Mouse (Mus musculus): ENCODE measurements at regions not wholly inside any gene's neighbourhood (a gene's known extent, or its start where the extent isn't known, plus 50 kb on each side); places are given as distances from the start of the nearest gene placed in this dataset.

GRCm38 (mm10) chr12:29187619-29188018 is 340.6 kb upstream of the Myt1l start:
- DNase-seq (ENCODE audit: extremely low spot score, low read depth, low spot score): no peak

DNA sequence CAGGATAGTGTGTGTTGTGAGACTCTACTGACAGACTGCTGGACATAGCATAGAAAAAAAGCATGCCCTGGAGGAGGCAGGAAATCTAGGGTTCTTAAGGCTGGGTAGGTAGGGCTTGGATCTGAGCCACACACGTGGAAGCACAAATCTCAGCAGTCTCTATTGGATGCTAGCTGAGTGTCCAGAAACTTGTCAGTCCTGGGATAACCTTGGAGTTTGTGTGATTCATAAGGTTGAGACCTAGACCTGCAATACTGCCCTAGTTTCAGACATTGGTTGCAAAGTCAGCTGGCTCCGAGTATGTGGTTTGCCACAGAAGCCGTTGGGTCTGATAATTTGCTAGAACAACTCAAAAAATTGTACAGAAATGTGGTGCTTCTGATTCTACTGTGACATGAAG is 335.8 kb upstream of the Myt1l start:
- no peak for DNase-seq (ENCODE audit: extremely low spot score, low read depth, low spot score)

- no peak for DNase-seq (ENCODE audit: extremely low spot score, low read depth, low spot score)
Observed at GRCm38 (mm10) chr12:29211946-29212345, 316.2 kb upstream of the Myt1l start.

- DNase-seq (ENCODE audit: extremely low spot score, low read depth, low spot score): no peak
Observed at GRCm38 (mm10) chr12:29213625-29214024, 314.6 kb upstream of the Myt1l start.

DNA sequence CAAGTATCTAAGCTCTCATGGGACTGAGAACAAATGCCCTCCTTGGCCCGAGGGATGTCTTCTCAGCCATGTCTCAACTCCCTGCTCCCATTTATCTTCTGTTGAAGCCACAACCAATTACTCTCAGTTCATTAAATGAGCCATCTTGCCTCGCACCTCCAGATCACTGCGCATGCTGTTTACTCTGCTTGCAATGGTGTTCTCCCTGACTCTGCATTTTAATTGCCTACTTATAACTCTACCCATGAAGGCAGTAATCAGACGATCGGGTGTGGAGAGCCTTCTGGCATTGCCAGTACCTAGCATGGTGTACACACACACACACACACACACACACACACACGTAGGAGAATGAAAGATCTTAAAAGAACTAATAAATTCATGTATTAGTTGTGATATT is 306.1 kb upstream of the Myt1l start:
- no peak for DNase-seq (ENCODE audit: extremely low spot score, low read depth, low spot score)

- no peak for DNase-seq (ENCODE audit: extremely low spot score, low read depth, low spot score)
Observed at GRCm38 (mm10) chr12:29226001-29226400, 302.2 kb upstream of the Myt1l start.

GRCm38 (mm10) chr12:29232492-29233447 is 295.4 kb upstream of the Myt1l start:
- DNase-seq (ENCODE audit: extremely low spot score, low read depth, low spot score): no peak

DNA sequence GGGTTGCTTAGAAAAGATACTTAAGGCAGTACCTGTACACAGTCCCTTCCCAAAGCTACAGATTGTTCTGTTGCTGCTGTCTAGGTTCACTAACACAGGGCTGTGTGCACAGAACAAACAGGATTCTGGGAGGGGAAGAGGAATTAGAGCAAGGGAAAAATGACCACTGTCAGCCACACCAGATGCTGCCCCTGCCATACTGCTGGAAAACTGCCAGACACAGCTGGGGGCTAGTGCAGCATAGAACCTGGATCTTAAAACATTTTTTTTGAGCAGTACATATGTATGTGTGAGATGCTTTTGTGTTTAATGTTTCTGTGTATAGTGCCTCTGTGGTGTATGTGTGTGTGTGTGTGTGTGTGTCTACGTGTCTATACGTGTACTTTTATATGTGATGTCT is 291.7 kb upstream of the Myt1l start:
- no peak for DNase-seq (ENCODE audit: extremely low spot score, low read depth, low spot score)

- no peak for DNase-seq (ENCODE audit: extremely low spot score, low read depth, low spot score)
Observed at GRCm38 (mm10) chr12:29237516-29237915, 290.7 kb upstream of the Myt1l start.

GRCm38 (mm10) chr12:29239482-29239881 is 288.7 kb upstream of the Myt1l start:
- no peak for DNase-seq (ENCODE audit: extremely low spot score, low read depth, low spot score)

- DNase-seq (ENCODE audit: extremely low spot score, low read depth, low spot score): no peak
Observed at GRCm38 (mm10) chr12:29239975-29240374, 288.2 kb upstream of the Myt1l start.

GRCm38 (mm10) chr12:29243087-29243486 is 285.1 kb upstream of the Myt1l start:
- DNase-seq (ENCODE audit: extremely low spot score, low read depth, low spot score): no peak

DNA sequence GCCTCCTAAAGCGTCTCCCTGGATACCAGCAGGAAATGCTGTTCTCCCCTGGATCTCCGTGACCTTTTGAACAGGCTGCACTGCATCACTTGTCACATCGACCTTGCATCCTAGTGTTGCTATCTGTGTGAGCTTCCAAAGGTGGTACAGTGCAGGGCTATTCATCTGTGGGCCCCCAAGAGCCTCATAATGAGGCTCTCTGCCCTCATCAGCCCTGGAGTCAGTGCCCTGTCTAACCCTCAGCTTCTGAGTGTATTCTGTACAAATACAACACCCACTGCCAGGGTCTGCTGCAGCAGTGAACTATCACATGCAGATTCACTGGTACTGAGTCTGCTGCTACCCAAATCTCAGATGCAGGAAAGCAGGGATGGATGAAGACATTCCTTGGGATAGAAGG is 282.1 kb upstream of the Myt1l start:
- DNase-seq (ENCODE audit: extremely low spot score, low read depth, low spot score): no peak

GRCm38 (mm10) chr12:29247356-29247755 is 280.8 kb upstream of the Myt1l start:
- no peak for DNase-seq (ENCODE audit: extremely low spot score, low read depth, low spot score)

DNA sequence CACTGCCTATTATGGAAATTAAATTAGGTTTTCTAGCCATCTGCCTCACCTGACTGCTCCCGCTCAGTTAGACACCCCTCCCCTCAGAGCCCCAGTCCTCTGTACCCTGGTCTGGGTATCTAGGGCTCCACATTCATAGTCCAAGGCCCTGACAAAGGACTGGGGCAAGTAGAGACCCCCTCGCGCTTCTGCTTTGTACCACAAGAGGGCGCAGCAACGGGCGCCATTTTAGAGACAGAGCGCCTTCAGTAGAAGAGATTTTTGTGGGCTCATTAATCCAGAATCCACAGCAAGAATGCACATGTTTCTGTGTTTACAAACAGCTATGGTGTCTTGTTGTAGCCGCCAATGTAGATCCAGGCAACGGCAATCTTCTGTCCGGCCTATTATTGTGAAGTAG is 279.7 kb upstream of the Myt1l start:
- no peak for DNase-seq (ENCODE audit: extremely low spot score, low read depth, low spot score)

GRCm38 (mm10) chr12:29256103-29256502 is 272.1 kb upstream of the Myt1l start:
- DNase-seq (ENCODE audit: extremely low spot score, low read depth, low spot score): no peak

DNA sequence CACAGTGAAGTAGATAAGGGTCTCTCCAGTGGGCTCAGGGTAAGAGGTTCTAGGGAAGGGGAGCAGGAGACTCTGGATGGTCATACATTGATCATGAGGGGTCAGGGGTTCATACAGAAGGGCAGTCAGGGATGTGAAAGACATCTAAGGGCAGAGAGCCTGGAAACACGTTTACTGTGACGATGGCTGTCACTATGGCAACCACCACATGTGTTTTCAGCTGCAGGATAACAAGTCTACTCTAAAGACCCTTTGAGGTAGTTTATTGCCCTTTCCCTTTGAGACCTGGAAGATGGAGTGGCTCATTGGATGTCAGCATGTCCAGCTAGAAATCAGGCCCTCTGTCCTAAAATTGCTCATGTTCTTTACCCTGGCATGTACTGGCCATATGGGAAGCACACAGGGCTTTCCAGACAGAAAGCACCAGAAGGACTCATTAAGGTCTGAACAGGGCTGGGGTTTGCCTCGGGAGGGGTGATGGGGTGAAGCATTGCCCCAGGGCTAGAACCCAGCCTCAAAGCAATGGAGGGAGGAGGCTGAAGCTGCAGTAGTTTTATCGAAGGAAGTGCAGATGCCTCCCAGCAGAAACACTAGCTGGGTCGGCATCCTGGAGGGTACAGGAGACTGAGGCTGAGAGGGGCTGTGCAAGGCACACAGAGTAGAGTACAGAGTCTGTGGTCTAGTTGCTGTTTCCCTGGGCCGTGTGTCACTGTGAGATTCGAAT is 271.0 kb upstream of the Myt1l start:
- DNase-seq (ENCODE audit: extremely low spot score, low read depth, low spot score): no peak

GRCm38 (mm10) chr12:29257735-29258547 is 270.2 kb upstream of the Myt1l start:
- no peak for DNase-seq (ENCODE audit: extremely low spot score, low read depth, low spot score)

DNA sequence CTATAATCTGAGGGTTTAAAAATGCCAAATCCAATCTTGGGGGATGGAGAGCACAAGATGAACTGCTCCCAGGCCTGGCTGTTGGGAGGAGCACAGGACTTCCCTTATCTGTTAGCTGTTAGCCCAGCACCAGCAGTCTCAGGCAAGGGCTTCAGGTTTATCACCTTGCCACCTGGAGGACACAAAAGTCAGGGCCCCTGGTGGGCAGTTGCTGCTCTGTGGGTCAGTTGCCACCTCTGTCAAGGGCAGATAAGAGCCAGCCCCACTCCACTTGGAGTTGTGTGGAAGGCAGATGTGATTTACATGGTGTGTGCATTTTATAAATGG is 269.7 kb upstream of the Myt1l start:
- no peak for DNase-seq (ENCODE audit: extremely low spot score, low read depth, low spot score)

DNA sequence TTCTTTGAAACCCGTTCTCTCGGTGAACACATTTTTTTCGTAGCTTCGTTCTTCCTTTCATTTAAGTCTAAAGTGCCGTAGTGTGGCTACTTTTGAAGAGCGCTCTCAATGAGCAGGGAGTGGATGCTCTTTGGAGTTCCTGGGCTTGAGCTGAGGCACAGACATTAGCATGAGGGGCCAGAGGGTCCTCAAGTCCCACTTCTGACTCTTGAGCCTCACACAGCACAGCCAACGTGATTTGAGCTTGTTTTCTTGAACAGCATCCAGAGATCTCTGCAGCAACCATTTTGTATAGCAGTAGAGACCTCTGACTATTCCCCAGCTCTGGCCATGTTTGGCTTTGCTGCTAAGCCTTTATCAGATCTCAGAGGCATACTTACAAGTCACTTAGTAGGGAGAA is 269.2 kb upstream of the Myt1l start:
- DNase-seq (ENCODE audit: extremely low spot score, low read depth, low spot score): no peak

- no peak for DNase-seq (ENCODE audit: extremely low spot score, low read depth, low spot score)
Observed at GRCm38 (mm10) chr12:29274166-29274565, 254.0 kb upstream of the Myt1l start.
